Mouse (Mus musculus) heart, embryonic 13.5 days (tissue): ENCODE measurements around the gene Dop1b. TPM values are rescaled to one million over a fixed set of nuclear protein-coding genes. Genes with fewer than 3 reads are reported as not detected.

Experiments
- ATAC-seq: fragments of 200-750 bp; cut with Nextera tagmentation; 2 replicates; pipeline ENCODE4 v1.8.0; 2017; ENCODE audit warnings: moderate TSS enrichment; ENCODE audit not compliant: insufficient number of reproducible peaks, low FRiP score, low TSS enrichment; ENCODE audit errors: extremely low read depth
- H3K27ac ChIP-seq: fragments of 300-500 bp; sonication (generic); replicated peaks from 2 replicates; pipeline ENCODE4 v1.5.1; 2015; ENCODE audit warnings: moderate library complexity, mild to moderate bottlenecking, inconsistent platforms
- H3K27me3 ChIP-seq: fragments of 300-500 bp; sonication (generic); replicated peaks from 2 replicates; pipeline ENCODE4 v1.6.1; 2015; ENCODE audit warnings: mild to moderate bottlenecking, inconsistent platforms
- H3K36me3 ChIP-seq: fragments of 300-500 bp; sonication (generic); 2 replicates; pipeline ENCODE4 v1.6.1; 2015; ENCODE audit warnings: mild to moderate bottlenecking, inconsistent platforms
- H3K4me1 ChIP-seq: fragments of 300-500 bp; sonication (generic); 2 replicates; pipeline ENCODE4 v1.6.1; 2015; ENCODE audit warnings: inconsistent platforms
- H3K4me2 ChIP-seq: fragments of 300-500 bp; sonication (generic); 2 replicates; pipeline ENCODE4 v1.6.1; 2015; ENCODE audit warnings: inconsistent platforms, mild to moderate bottlenecking, moderate library complexity
- H3K4me3 ChIP-seq: fragments of 300-500 bp; sonication (generic); 2 replicates; pipeline ENCODE4 v1.5.1; 2015; ENCODE audit warnings: moderate library complexity, mild to moderate bottlenecking, inconsistent platforms
- H3K9ac ChIP-seq: fragments of 300-500 bp; sonication (generic); 2 replicates; pipeline ENCODE4 v1.6.1; 2015; ENCODE audit warnings: inconsistent platforms, mild to moderate bottlenecking, moderate library complexity
- H3K9me3 ChIP-seq: fragments of 300-500 bp; sonication (generic); 2 replicates; pipeline ENCODE4 v1.6.1; 2016; ENCODE audit warnings: inconsistent platforms
- WGBS: fragments of 180-500 bp; shearing (Covaris S2); methylation state at CpG from one replicate; pipeline ENCODE4 v1.1.7; 2015; ENCODE audit warnings: mixed read lengths; 5-methylcytosine and 5-hydroxymethylcytosine counted together
- polyA plus RNA-seq: library from polyadenylated mRNA; unstranded; fragments of >200 nt; fragmentation: Nextera tagmentation; extraction: Ambion mirVana; gene quantifications from 2 replicates; pipeline ENCODE4 v1.2.1, GENCODE M21; 2015

The Dop1b gene
- polyA plus RNA-seq, 1 experiment from 2014 or later = 6.0 TPM

GRCm38 (mm10) chr16:93739251-93739650 lies 27.5 kb downstream of the Dop1b start:
- H3K4me3 ChIP-seq = no peak overlapping the region
- 86% methylated on average over 11 of the region's 11 CpGs for WGBS

GRCm38 (mm10) chr16:93742903-93743302 lies 31.2 kb downstream of the Dop1b start:
- 57% methylated on average over 1 of the region's 1 CpGs for WGBS
- ATAC-seq = no peak
- H3K36me3 ChIP-seq = peaks cover 23% of the 10 kb centered on the region
- H3K4me1 ChIP-seq = no peaks in the 10 kb centered on the region; the same call in 1 of the 2 replicates
- H3K9me3 ChIP-seq = no peaks in the 10 kb centered on the region
- H3K27ac ChIP-seq = no peak overlapping the region
- no peaks in the 10 kb centered on the region for H3K27me3 ChIP-seq
- H3K4me3 ChIP-seq = no peak overlapping the region
- H3K9ac ChIP-seq = no peak overlapping the region
- no peak overlapping the region for H3K4me2 ChIP-seq

More at GRCm38 (mm10) chr16:93739251-93739650, 27.5 kb downstream of the Dop1b start:
- Histone ChIP-seq H3K27me3 (no peaks in the 10 kb centered on the region), H3K36me3 (peaks cover 25% of the 10 kb centered on the region), H3K9ac (no peak overlapping the region), H3K4me1 (0 out of 2 replicates have a peak, but pooled peaks cover 4% of the 10 kb centered on the region), H3K9me3 (no peaks in the 10 kb centered on the region), H3K27ac (no peak overlapping the region), H3K4me2 (no peak overlapping the region)
- no peak for ATAC-seq

- Histone ChIP-seq H3K4me1 (no peaks in the 10 kb centered on the region; the same call in 1 of the 2 replicates), H3K36me3 (peaks cover 23% of the 10 kb centered on the region), H3K27ac (no peak overlapping the region), H3K9ac (no peak overlapping the region), H3K27me3 (no peaks in the 10 kb centered on the region), H3K4me2 (no peak overlapping the region), H3K9me3 (no peaks in the 10 kb centered on the region), H3K4me3 (no peak overlapping the region)
- 58% methylated on average over 5 of the region's 5 CpGs for WGBS
- ATAC-seq = no peak
Measured at GRCm38 (mm10) chr16:93744049-93744490, 32.4 kb downstream of the Dop1b start.

- Histone ChIP-seq H3K27ac (no peak overlapping the region), H3K9ac (no peak overlapping the region), H3K36me3 (peaks cover 15% of the 10 kb centered on the region), H3K4me1 (no peaks in the 10 kb centered on the region; the same call in 1 of the 2 replicates), H3K4me2 (no peak overlapping the region), H3K4me3 (no peak overlapping the region), H3K9me3 (no peaks in the 10 kb centered on the region), H3K27me3 (no peaks in the 10 kb centered on the region)
- 46% methylated on average over 10 of the region's 10 CpGs for WGBS
- ATAC-seq = no peak
Measured at GRCm38 (mm10) chr16:93744804-93745340, 33.2 kb downstream of the Dop1b start.

- Histone ChIP-seq H3K4me3 (no peak overlapping the region), H3K4me2 (no peak overlapping the region), H3K4me1 (no peaks in the 10 kb centered on the region; the same call in 1 of the 2 replicates), H3K9ac (no peak overlapping the region), H3K27ac (no peak overlapping the region), H3K27me3 (no peaks in the 10 kb centered on the region), H3K9me3 (no peaks in the 10 kb centered on the region), H3K36me3 (0 out of 2 replicates have a peak, but pooled peaks cover 2% of the 10 kb centered on the region)
- ATAC-seq = no peak
- 36% methylated on average over 8 of the region's 8 CpGs for WGBS
Measured at GRCm38 (mm10) chr16:93746397-93746796, 34.7 kb downstream of the Dop1b start.

GRCm38 (mm10) chr16:93746957-93747356 lies 35.3 kb downstream of the Dop1b start:
- Histone ChIP-seq H3K27ac (no peak overlapping the region), H3K36me3 (no peaks in the 10 kb centered on the region), H3K4me2 (no peak overlapping the region), H3K9ac (no peak overlapping the region), H3K4me1 (no peaks in the 10 kb centered on the region; the same call in 1 of the 2 replicates), H3K9me3 (no peaks in the 10 kb centered on the region), H3K27me3 (no peaks in the 10 kb centered on the region), H3K4me3 (no peak overlapping the region)
- ATAC-seq = no peak
- WGBS = 86% methylated on average over 4 of the region's 4 CpGs

GRCm38 (mm10) chr16:93747421-93747820 lies 35.7 kb downstream of the Dop1b start:
- WGBS = 76% methylated on average over 6 of the region's 6 CpGs
- no peak overlapping the region for H3K9ac ChIP-seq

GRCm38 (mm10) chr16:93749147-93749910 lies 37.6 kb downstream of the Dop1b start:
- WGBS = 60% methylated on average over 15 of the region's 15 CpGs
- no peak overlapping the region for H3K9ac ChIP-seq
- peaks cover 9% of the 10 kb centered on the region for H3K36me3 ChIP-seq
- H3K27ac ChIP-seq = no peak overlapping the region
- ATAC-seq = no peak
- no peak overlapping the region for H3K4me3 ChIP-seq
- H3K9me3 ChIP-seq = no peaks in the 10 kb centered on the region
- no peaks in the 10 kb centered on the region for H3K27me3 ChIP-seq
- H3K4me2 ChIP-seq = no peak overlapping the region
- H3K4me1 ChIP-seq = no peaks in the 10 kb centered on the region; the same call in 1 of the 2 replicates

More at GRCm38 (mm10) chr16:93747421-93747820, 35.7 kb downstream of the Dop1b start:
- Histone ChIP-seq H3K36me3 (no peaks in the 10 kb centered on the region), H3K4me2 (no peak overlapping the region), H3K27me3 (no peaks in the 10 kb centered on the region), H3K4me1 (no peaks in the 10 kb centered on the region; the same call in 1 of the 2 replicates), H3K9me3 (no peaks in the 10 kb centered on the region), H3K4me3 (no peak overlapping the region), H3K27ac (no peak overlapping the region)
- ATAC-seq = no peak

- no peaks in the 10 kb centered on the region for H3K27me3 ChIP-seq
- H3K9ac ChIP-seq = no peak overlapping the region
- 73% methylated on average over 6 of the region's 6 CpGs for WGBS
- H3K4me3 ChIP-seq = no peak overlapping the region
- H3K36me3 ChIP-seq = peaks cover 14% of the 10 kb centered on the region
- H3K9me3 ChIP-seq = no peaks in the 10 kb centered on the region
- no peak overlapping the region for H3K4me2 ChIP-seq
- ATAC-seq = no peak
- H3K4me1 ChIP-seq = no peaks in the 10 kb centered on the region; the same call in 1 of the 2 replicates
- H3K27ac ChIP-seq = no peak overlapping the region
Measured at GRCm38 (mm10) chr16:93750464-93750863, 38.8 kb downstream of the Dop1b start.

- ATAC-seq = no peak
- no peak overlapping the region for H3K4me2 ChIP-seq
- H3K4me1 ChIP-seq = no peaks in the 10 kb centered on the region
- no peaks in the 10 kb centered on the region for H3K27me3 ChIP-seq
- no peak overlapping the region for H3K27ac ChIP-seq
- 54% methylated on average over 5 of the region's 5 CpGs for WGBS
- H3K36me3 ChIP-seq = peaks cover 14% of the 10 kb centered on the region
- H3K9ac ChIP-seq = no peak overlapping the region
- H3K4me3 ChIP-seq = no peak overlapping the region
- H3K9me3 ChIP-seq = no peaks in the 10 kb centered on the region
Measured at GRCm38 (mm10) chr16:93751816-93752215, 40.1 kb downstream of the Dop1b start.

- no peaks in the 10 kb centered on the region for H3K9me3 ChIP-seq
- H3K4me1 ChIP-seq = no peaks in the 10 kb centered on the region
- H3K36me3 ChIP-seq = peaks cover 34% of the 10 kb centered on the region
- ATAC-seq = no peak
- no peak overlapping the region for H3K4me3 ChIP-seq
- WGBS = 81% methylated on average over 5 of the region's 5 CpGs
- H3K27me3 ChIP-seq = no peaks in the 10 kb centered on the region
- no peak overlapping the region for H3K9ac ChIP-seq
- H3K4me2 ChIP-seq = no peak overlapping the region
- no peak overlapping the region for H3K27ac ChIP-seq
Measured at GRCm38 (mm10) chr16:93756622-93757021, 44.9 kb downstream of the Dop1b start.
